Mouse (Mus musculus): ENCODE results near the gene E2f2. TPM values are rescaled to one million over a fixed set of nuclear protein-coding genes. Genes with fewer than 3 reads are reported as not detected.

Gene E2f2
- polyA plus RNA-seq, 1 experiment, result 0.67 TPM

- Histone ChIP-seq H3K27ac (ENCODE audit: insufficient read depth, low read length) (peak overlapping the region; percentile 76), H3K4me3 (ENCODE audit: insufficient read depth, low read length) (peak overlapping the region; percentile 9; the same call in 1 of the 2 replicates), H3K4me1 (ENCODE audit: control insufficient read depth, insufficient read depth, low read length) (no peaks in the 10 kb centered on the region)
- TF ChIP-seq CTCF (IDR thresholded peaks at IDR 0.05; ENCODE audit: extremely low read depth, insufficient read depth, low read length), result no peak
Observed at GRCm38 (mm10) chr4:136134978-136135873, 37.0 kb upstream of the E2f2 start.

- Histone ChIP-seq H3K4me1 (ENCODE audit: control insufficient read depth, insufficient read depth, low read length) (no peaks in the 10 kb centered on the region), H3K27ac (ENCODE audit: insufficient read depth, low read length) (0 out of 2 replicates have a peak overlapping the region, but pooled peaks have one; percentile 10), H3K4me3 (ENCODE audit: insufficient read depth, low read length) (no peak overlapping the region)
- no peak for TF ChIP-seq POLR2A (IDR thresholded peaks at IDR 0.05; ENCODE audit: extremely low read depth, insufficient read depth, low read length)
- TF ChIP-seq CTCF (IDR thresholded peaks at IDR 0.05; ENCODE audit: extremely low read depth, insufficient read depth, low read length), result no peak
Observed at GRCm38 (mm10) chr4:136135874-136136728, 36.1 kb upstream of the E2f2 start.

- no peaks in the 10 kb centered on the region for H3K4me1 ChIP-seq (ENCODE audit: control insufficient read depth, insufficient read depth, low read length)
- no peak overlapping the region; the same call in 1 of the 2 replicates for H3K27ac ChIP-seq (ENCODE audit: insufficient read depth, low read length)
- TF ChIP-seq POLR2A (IDR thresholded peaks at IDR 0.05; ENCODE audit: extremely low read depth, insufficient read depth, low read length) (no peak), CTCF (IDR thresholded peaks at IDR 0.05; ENCODE audit: extremely low read depth, insufficient read depth, low read length) (no peak)
- no peak overlapping the region for H3K4me3 ChIP-seq (ENCODE audit: insufficient read depth, low read length)
Observed at GRCm38 (mm10) chr4:136139326-136140110, 32.7 kb upstream of the E2f2 start.

- peaks cover 2% of the 10 kb centered on the region; the same call in 1 of the 2 replicates for H3K4me1 ChIP-seq (ENCODE audit: control insufficient read depth, insufficient read depth, low read length)
- TF ChIP-seq POLR2A (IDR thresholded peaks at IDR 0.05; ENCODE audit: extremely low read depth, insufficient read depth, low read length), result no peak
- no peak for TF ChIP-seq CTCF (IDR thresholded peaks at IDR 0.05; ENCODE audit: extremely low read depth, insufficient read depth, low read length)
Observed at GRCm38 (mm10) chr4:136140327-136141250, 31.6 kb upstream of the E2f2 start.

GRCm38 (mm10) chr4:136142267-136143192, 29.7 kb upstream of the E2f2 start:
- Histone ChIP-seq H3K4me1 (ENCODE audit: control insufficient read depth, insufficient read depth, low read length) (peaks cover 4% of the 10 kb centered on the region), H3K4me3 (ENCODE audit: insufficient read depth, low read length) (peak overlapping the region; percentile 70; the same call in 1 of the 2 replicates), H3K27ac (ENCODE audit: insufficient read depth, low read length) (peak overlapping the region; percentile 87)
- no peak for TF ChIP-seq CTCF (IDR thresholded peaks at IDR 0.05; ENCODE audit: extremely low read depth, insufficient read depth, low read length)
- TF ChIP-seq POLR2A (IDR thresholded peaks at IDR 0.05; ENCODE audit: extremely low read depth, insufficient read depth, low read length), result no peak

More at GRCm38 (mm10) chr4:136140327-136141250, 31.6 kb upstream of the E2f2 start:
- H3K4me3 ChIP-seq (ENCODE audit: insufficient read depth, low read length), result no peak overlapping the region
- peak overlapping the region; percentile 90 for H3K27ac ChIP-seq (ENCODE audit: insufficient read depth, low read length)

GRCm38 (mm10) chr4:136143193-136143976, 28.8 kb upstream of the E2f2 start, which contains the start of gene Id3:
Id3 (plus strand) TSS chr4:136143497.
- Histone ChIP-seq H3K4me1 (ENCODE audit: control insufficient read depth, insufficient read depth, low read length) (peaks cover 4% of the 10 kb centered on the region), H3K27ac (ENCODE audit: insufficient read depth, low read length) (peak within 1 kb of the TSS; percentile 99), H3K4me3 (ENCODE audit: insufficient read depth, low read length) (peak within 1 kb of the TSS; percentile 70)
- TF ChIP-seq CTCF (IDR thresholded peaks at IDR 0.05; ENCODE audit: extremely low read depth, insufficient read depth, low read length) (no peak), POLR2A (IDR thresholded peaks at IDR 0.05; ENCODE audit: extremely low read depth, insufficient read depth, low read length) (peak; percentile 98)
